Mouse (Mus musculus): ENCODE measurements around the gene Specc1.

- TF ChIP-seq CTCF (IDR thresholded peaks at IDR 0.05; ENCODE audit: low read depth) (no peak), EP300 (IDR thresholded peaks at IDR 0.05; ENCODE audit: low read depth) (no peak)
Observed at GRCm38 (mm10) chr11:61930640-61931586, 25.6 kb upstream of the Specc1 start.
